Mouse (Mus musculus) R1 (cell line): Measurements from ENCODE around the gene Rptor.

Experiments used
- DNase-seq: peaks from one replicate; pipeline ENCODE4 v3.0.0-alpha.2; 2018; ENCODE audit warnings: low read depth, low spot score

Gene Rptor

GRCm38 (mm10) chr11:119738990-119739846 is 136.5 kb downstream of the Rptor start:
- DNase-seq = peak; percentile 31

- no peak for DNase-seq
Measured at GRCm38 (mm10) chr11:119741401-119741800, 138.7 kb downstream of the Rptor start.

- no peak for DNase-seq
Measured at GRCm38 (mm10) chr11:119744436-119744835, 141.7 kb downstream of the Rptor start.

- DNase-seq = no peak
Measured at GRCm38 (mm10) chr11:119745333-119745732, 142.6 kb downstream of the Rptor start.

- DNase-seq = no peak
Measured at GRCm38 (mm10) chr11:119754459-119754858, 151.8 kb downstream of the Rptor start.

GRCm38 (mm10) chr11:119758214-119758613 is 155.5 kb downstream of the Rptor start:
- no peak for DNase-seq

- DNase-seq = no peak
Measured at GRCm38 (mm10) chr11:119758705-119759327, 156.1 kb downstream of the Rptor start.

- no peak for DNase-seq
Measured at GRCm38 (mm10) chr11:119762911-119763310, 160.2 kb downstream of the Rptor start.

GRCm38 (mm10) chr11:119766023-119766422 is 163.3 kb downstream of the Rptor start:
- no peak for DNase-seq

- no peak for DNase-seq
Measured at GRCm38 (mm10) chr11:119766782-119767459, 164.2 kb downstream of the Rptor start.

- DNase-seq = no peak
Measured at GRCm38 (mm10) chr11:119767525-119767924, 164.8 kb downstream of the Rptor start.

GRCm38 (mm10) chr11:119768511-119768910 is 165.8 kb downstream of the Rptor start:
- DNase-seq = no peak

GRCm38 (mm10) chr11:119769666-119770065 is 167.0 kb downstream of the Rptor start:
- peak; percentile 21 for DNase-seq

- no peak for DNase-seq
Measured at GRCm38 (mm10) chr11:119770985-119771384, 168.3 kb downstream of the Rptor start.

GRCm38 (mm10) chr11:119772896-119773295 is 170.2 kb downstream of the Rptor start:
- DNase-seq = no peak

GRCm38 (mm10) chr11:119775076-119775760 is 172.5 kb downstream of the Rptor start:
- DNase-seq = peak; percentile 55

GRCm38 (mm10) chr11:119777236-119777635 is 174.5 kb downstream of the Rptor start:
- no peak for DNase-seq

GRCm38 (mm10) chr11:119777872-119778271 is 175.2 kb downstream of the Rptor start:
- no peak for DNase-seq

- DNase-seq = no peak
Measured at GRCm38 (mm10) chr11:119780290-119780689, 177.6 kb downstream of the Rptor start.

GRCm38 (mm10) chr11:119781165-119781564 is 178.5 kb downstream of the Rptor start:
- no peak for DNase-seq

GRCm38 (mm10) chr11:119781726-119782125 is 179.0 kb downstream of the Rptor start:
- no peak for DNase-seq

- no peak for DNase-seq
Measured at GRCm38 (mm10) chr11:119783653-119784052, 180.9 kb downstream of the Rptor start.
